Mouse (Mus musculus) stomach, postnatal 0 days (tissue): ENCODE results near the gene Capn5. TPM values are rescaled to one million over a fixed set of nuclear protein-coding genes. Genes with fewer than 3 reads are reported as not detected.

ENCODE experiments used
- ATAC-seq: fragments of 200-750 bp; cut with Nextera tagmentation; 2 replicates; pipeline ENCODE4 v1.8.0; 2017; ENCODE audit not compliant: low FRiP score, low TSS enrichment
- DNase-seq: peaks from one replicate; pipeline ENCODE4 v3.0.0-alpha.2; 2016; ENCODE audit warnings: low spot score
- H3K27ac ChIP-seq: fragments of 300-500 bp; sonication (generic); replicated peaks from 2 replicates; pipeline ENCODE4 v1.5.1; 2014; ENCODE audit warnings: mild to moderate bottlenecking, control low read depth
- H3K27me3 ChIP-seq: fragments of 300-500 bp; sonication (generic); 2 replicates; pipeline ENCODE4 v1.6.1; 2014; ENCODE audit warnings: low read length; ENCODE audit not compliant: control insufficient read depth, insufficient read depth
- H3K36me3 ChIP-seq: fragments of 300-500 bp; sonication (generic); 2 replicates; pipeline ENCODE4 v1.6.1; 2014; ENCODE audit warnings: low read length, mixed read lengths; ENCODE audit not compliant: control insufficient read depth, insufficient read depth
- H3K4me1 ChIP-seq: fragments of 300-500 bp; sonication (generic); replicated peaks from 2 replicates; pipeline ENCODE4 v1.6.1; 2014; ENCODE audit warnings: antibody characterized with exemption; ENCODE audit not compliant: control insufficient read depth, insufficient read depth
- H3K4me2 ChIP-seq: fragments of 300-500 bp; sonication (generic); replicated peaks from 2 replicates; pipeline ENCODE4 v1.6.1; 2014; ENCODE audit warnings: low read depth, mild to moderate bottlenecking, control low read depth, moderate library complexity
- H3K4me3 ChIP-seq: fragments of 300-500 bp; sonication (generic); 2 replicates; pipeline ENCODE4 v1.5.1; 2014; ENCODE audit warnings: low read depth, low read length, control low read depth
- H3K9ac ChIP-seq: fragments of 300-500 bp; sonication (generic); 2 replicates; pipeline ENCODE4 v1.6.1; 2014; ENCODE audit warnings: mild to moderate bottlenecking, low read length, control low read depth, mixed read lengths
- H3K9me3 ChIP-seq: fragments of 300-500 bp; sonication (generic); 2 replicates; pipeline ENCODE4 v1.6.1; 2016; ENCODE audit warnings: low read length; ENCODE audit not compliant: control insufficient read depth
- CTCF ChIP-seq: IDR thresholded peaks from 2 replicates; pipeline ENCODE4 v1.5.1; 2016; ENCODE audit warnings: antibody characterized with exemption, low read depth, mild to moderate bottlenecking, moderate library complexity
- EP300 ChIP-seq: optimal IDR thresholded peaks from 2 replicates; pipeline ENCODE3; 2016; ENCODE audit warnings: antibody characterized with exemption
- WGBS: fragments of 180-500 bp; shearing (Covaris S2); extraction: QIAGEN DNeasy Blood & Tissue Kit; methylation state at CpG from one replicate; pipeline ENCODE4 v1.1.7; 2014; 5-methylcytosine and 5-hydroxymethylcytosine counted together
- polyA plus RNA-seq: library from polyadenylated mRNA; unstranded; fragments of >200 nt; fragmentation: Nextera tagmentation; extraction: Ambion mirVana; gene quantifications from 2 replicates; pipeline ENCODE4 v1.2.1, GENCODE M21; 2015

Capn5 gene
- polyA plus RNA-seq, 1 experiment from 2014 or later, result 13.2 TPM

- Histone ChIP-seq H3K4me1 (peaks cover 12% of the 10 kb centered on the region), H3K9me3 (no peaks in the 10 kb centered on the region), H3K9ac (no peak overlapping the region), H3K27me3 (no peaks in the 10 kb centered on the region), H3K27ac (peak overlapping the region; percentile 82), H3K4me2 (no peak overlapping the region; the same call in 1 of the 2 replicates), H3K4me3 (no peak overlapping the region), H3K36me3 (no peaks in the 10 kb centered on the region)
- WGBS, result 48% methylated on average over 5 of the region's 5 CpGs
- TF ChIP-seq CTCF, result no peak
- TF ChIP-seq EP300, result no peak
- peak; percentile 32 for DNase-seq
- no peak for ATAC-seq
Observed at GRCm38 (mm10) chr7:98157636-98158332, 20.3 kb downstream of the Capn5 start.

- Histone ChIP-seq H3K4me2 (no peak overlapping the region), H3K9me3 (no peaks in the 10 kb centered on the region), H3K4me3 (no peak overlapping the region), H3K27me3 (no peaks in the 10 kb centered on the region), H3K4me1 (peaks cover 12% of the 10 kb centered on the region), H3K9ac (no peak overlapping the region), H3K36me3 (no peaks in the 10 kb centered on the region), H3K27ac (no peak overlapping the region)
- DNase-seq (no peak), ATAC-seq (no peak)
- WGBS, result 67% methylated on average over 3 of the region's 3 CpGs
- TF ChIP-seq EP300, result no peak
- no peak for TF ChIP-seq CTCF
Observed at GRCm38 (mm10) chr7:98156280-98156665, 21.8 kb downstream of the Capn5 start.

- Histone ChIP-seq H3K4me2 (no peak overlapping the region), H3K27ac (no peak overlapping the region), H3K4me3 (no peak overlapping the region), H3K9ac (no peak overlapping the region), H3K9me3 (no peaks in the 10 kb centered on the region), H3K4me1 (peaks cover 12% of the 10 kb centered on the region), H3K27me3 (no peaks in the 10 kb centered on the region), H3K36me3 (no peaks in the 10 kb centered on the region)
- 32% methylated on average over 7 of the region's 8 CpGs for WGBS
- no peak for ATAC-seq
- no peak for TF ChIP-seq EP300
- peak; percentile 96 for TF ChIP-seq CTCF
- DNase-seq, result peak; percentile 78
Observed at GRCm38 (mm10) chr7:98155546-98156279, 22.4 kb downstream of the Capn5 start.

GRCm38 (mm10) chr7:98153892-98154291 lies 24.2 kb downstream of the Capn5 start:
- no peak overlapping the region for H3K4me2 ChIP-seq
- no peaks in the 10 kb centered on the region for H3K27me3 ChIP-seq
- no peak for TF ChIP-seq EP300
- TF ChIP-seq CTCF, result no peak
- ATAC-seq (no peak), DNase-seq (no peak)
- peaks cover 3% of the 10 kb centered on the region; the same call in 1 of the 2 replicates for H3K4me1 ChIP-seq
- WGBS, result 85% methylated on average over 5 of the region's 5 CpGs
- no peak overlapping the region for H3K9ac ChIP-seq
- H3K36me3 ChIP-seq, result no peaks in the 10 kb centered on the region
- H3K27ac ChIP-seq, result no peak overlapping the region
- no peaks in the 10 kb centered on the region for H3K9me3 ChIP-seq
- no peak overlapping the region for H3K4me3 ChIP-seq

GRCm38 (mm10) chr7:98153345-98153744 lies 24.7 kb downstream of the Capn5 start:
- H3K4me1 ChIP-seq, result no peaks in the 10 kb centered on the region
- DNase-seq, result no peak
- H3K4me2 ChIP-seq, result no peak overlapping the region
- H3K36me3 ChIP-seq, result no peaks in the 10 kb centered on the region
- H3K9ac ChIP-seq, result no peak overlapping the region
- no peak overlapping the region for H3K4me3 ChIP-seq
- no peaks in the 10 kb centered on the region for H3K9me3 ChIP-seq
- peak; percentile 55 for TF ChIP-seq CTCF
- no peak for TF ChIP-seq EP300
- H3K27me3 ChIP-seq, result no peaks in the 10 kb centered on the region
- H3K27ac ChIP-seq, result no peak overlapping the region
- WGBS, result 53% methylated on average over 3 of the region's 3 CpGs
- ATAC-seq, result no peak

- no peaks in the 10 kb centered on the region for H3K36me3 ChIP-seq
- H3K4me2 ChIP-seq, result no peak overlapping the region
- H3K9me3 ChIP-seq, result no peaks in the 10 kb centered on the region
- no peaks in the 10 kb centered on the region for H3K4me1 ChIP-seq
- no peaks in the 10 kb centered on the region for H3K27me3 ChIP-seq
- H3K4me3 ChIP-seq, result no peak overlapping the region
- no peak overlapping the region for H3K27ac ChIP-seq
- H3K9ac ChIP-seq, result no peak overlapping the region
- DNase-seq (no peak), ATAC-seq (no peak)
- 51% methylated on average over 8 of the region's 8 CpGs for WGBS
- TF ChIP-seq CTCF, result no peak
- TF ChIP-seq EP300, result no peak
Observed at GRCm38 (mm10) chr7:98152400-98152799, 25.7 kb downstream of the Capn5 start.
